13 mouse cellular contexts compared by ENCODE assay signal in the genomic region with DNA sequence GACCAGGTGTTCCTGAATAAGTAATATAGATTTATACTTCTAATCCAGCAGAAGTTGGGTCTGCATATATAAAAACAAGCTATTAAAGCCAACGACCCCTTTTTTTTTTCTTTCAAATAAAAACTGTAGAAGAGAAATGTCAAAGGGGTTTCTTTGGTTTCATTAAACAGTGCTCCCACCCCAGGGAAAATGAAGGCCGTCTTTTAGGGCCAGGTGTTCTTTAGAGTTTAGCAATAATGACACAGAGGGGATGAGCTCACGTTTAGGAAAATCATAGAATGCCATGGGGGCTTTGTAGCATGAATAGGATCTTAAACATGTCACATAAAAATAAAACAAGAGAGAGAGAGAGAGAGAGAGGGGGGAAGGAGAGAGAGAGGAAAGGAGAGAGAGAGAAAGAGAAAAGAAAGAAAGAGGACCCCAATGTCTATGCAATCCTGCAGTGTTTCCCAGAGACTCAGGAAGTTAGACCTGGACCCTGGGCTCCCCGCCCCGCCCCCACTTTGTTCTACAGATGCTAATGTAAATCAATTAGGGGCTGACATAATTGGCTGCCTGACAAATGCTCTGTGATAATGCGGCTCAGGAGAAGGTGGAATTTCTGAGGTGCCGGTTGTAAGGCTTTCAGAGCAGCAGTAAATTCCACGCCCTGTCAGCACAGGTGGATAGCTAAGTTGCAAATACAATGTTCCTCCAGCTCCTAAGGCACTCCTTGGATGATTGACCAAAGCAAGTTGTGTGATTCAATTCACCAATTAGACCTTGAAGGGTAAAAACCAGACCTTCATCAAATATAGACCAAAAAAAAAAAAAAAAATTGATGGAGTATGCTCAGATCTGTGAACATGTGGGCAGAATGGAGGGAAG.
DNase-seq lines count a peak whose midpoint lies in the region; ATAC-seq and TF ChIP-seq lines count a peak whose summit lies in the region.
"Had no signal": no experiment of that assay in that cellular context is flagged by ENCODE, and none has a peak within 500 bp of the region (broad histone marks: within the 10 kb centered on the region; RNA-seq: fewer than 3 reads in every experiment).

No protein-coding gene starts in this region.

- H3K4me1 ChIP-seq in forebrain, embryonic 10.5 days: peaks cover 21% of the 10 kb centered on the region
- H3K4me1 ChIP-seq in forebrain, postnatal 0 days (ENCODE audit: insufficient read depth): no peaks in the 10 kb centered on the region
- peaks cover 23% of the 10 kb centered on the region for H3K4me1 ChIP-seq in forebrain, embryonic 13.5 days
- H3K4me1 ChIP-seq in limb, embryonic 15.5 days: peaks cover 14% of the 10 kb centered on the region
- H3K4me1 ChIP-seq: heart, embryonic 10.5 days; liver, embryonic 15.5 days had no signal

- TF ChIP-seq CTCF in forebrain, postnatal 0 days (IDR thresholded peaks at IDR 0.05; ENCODE audit: low read depth): no peak

- no peak overlapping the region for H3K4me2 ChIP-seq in forebrain, postnatal 0 days (ENCODE audit: low read depth)
- peak overlapping the region; percentile 34 for H3K4me2 ChIP-seq in forebrain, embryonic 13.5 days
- H3K4me2 ChIP-seq in limb, embryonic 15.5 days: no peak overlapping the region
- H3K4me2 ChIP-seq: liver, embryonic 15.5 days had no signal

- 34% methylated on average over 8 of the region's 8 CpGs for WGBS in forebrain, embryonic 10.5 days
- 22% methylated on average over 8 of the region's 8 CpGs for WGBS in forebrain, postnatal 0 days
- 24% methylated on average over 8 of the region's 8 CpGs for WGBS in forebrain, embryonic 13.5 days
- 7% methylated on average over 8 of the region's 8 CpGs for whole genome bisulfite sequencing in limb, embryonic 15.5 days

- no peaks in the 10 kb centered on the region for H3K36me3 ChIP-seq in forebrain, embryonic 10.5 days (replicated peaks)
- no peaks in the 10 kb centered on the region for H3K36me3 ChIP-seq in forebrain, postnatal 0 days (ENCODE audit: insufficient read depth)
- H3K36me3 ChIP-seq in forebrain, embryonic 13.5 days (ENCODE audit: poor library complexity, severe bottlenecking): no peaks in the 10 kb centered on the region
- H3K36me3 ChIP-seq in limb, embryonic 15.5 days: no peaks in the 10 kb centered on the region
- H3K36me3 ChIP-seq: heart, embryonic 10.5 days; liver, embryonic 15.5 days had no signal

- H3K9me3 ChIP-seq in forebrain, embryonic 10.5 days: no peaks in the 10 kb centered on the region
- H3K9me3 ChIP-seq in forebrain, postnatal 0 days (ENCODE audit: low read length): no peaks in the 10 kb centered on the region
- H3K9me3 ChIP-seq in forebrain, embryonic 13.5 days (replicated peaks): no peaks in the 10 kb centered on the region
- H3K9me3 ChIP-seq in limb, embryonic 15.5 days: no peaks in the 10 kb centered on the region
- H3K9me3 ChIP-seq: heart, embryonic 10.5 days; liver, embryonic 15.5 days had no signal

- H3K9ac ChIP-seq in forebrain, postnatal 0 days: no peak overlapping the region
- H3K9ac ChIP-seq in forebrain, embryonic 13.5 days: no peak overlapping the region
- H3K9ac ChIP-seq in limb, embryonic 15.5 days: no peak overlapping the region
- H3K9ac ChIP-seq: liver, embryonic 15.5 days had no signal

- DNase-seq in forebrain, embryonic 10.5 days (ENCODE audit: extremely low spot score, low spot score): peak; percentile 39
- DNase-seq in forebrain, postnatal 0 days: no peak
- DNase-seq in kidney, postnatal 4 days: peak; percentile 31 to 57
- DNase-seq in kidney, adult 9 months: no peak
- no peak for DNase-seq in adipocyte (ENCODE audit: low spot score)
- DNase-seq in urinary bladder, postnatal 4 days (ENCODE audit: low spot score in 2 of 2): no peak
- DNase-seq: cerebellum, adult 2 months; thymus, postnatal 4 days had no signal

- H3K27ac ChIP-seq in forebrain, embryonic 10.5 days: peak overlapping the region; percentile 53; the same call in 1 of the 2 replicates
- no peak overlapping the region for H3K27ac ChIP-seq in forebrain, postnatal 0 days (ENCODE audit: low read depth, low read length)
- H3K27ac ChIP-seq in forebrain, embryonic 13.5 days: no peak overlapping the region
- peak overlapping the region; percentile 80 for H3K27ac ChIP-seq in limb, embryonic 15.5 days
- H3K27ac ChIP-seq: heart, embryonic 10.5 days; liver, embryonic 15.5 days; macrophage had no signal

- no peak for ATAC-seq in forebrain, postnatal 0 days
- peak; percentile 82 for ATAC-seq in forebrain, embryonic 13.5 days
- ATAC-seq in limb, embryonic 15.5 days (ENCODE audit: insufficient number of reproducible peaks, low FRiP score, low TSS enrichment, low read depth): no peak

- H3K4me3 ChIP-seq in forebrain, embryonic 10.5 days: no peak overlapping the region
- H3K4me3 ChIP-seq in forebrain, postnatal 0 days (ENCODE audit: low read depth, low read length): no peak overlapping the region
- no peak overlapping the region for H3K4me3 ChIP-seq in forebrain, embryonic 13.5 days
- no peak overlapping the region for H3K4me3 ChIP-seq in limb, embryonic 15.5 days
- H3K4me3 ChIP-seq: heart, embryonic 10.5 days; liver, embryonic 15.5 days had no signal

- H3K27me3 ChIP-seq in forebrain, embryonic 10.5 days (ENCODE audit: poor library complexity, severe bottlenecking): no peaks in the 10 kb centered on the region
- no peaks in the 10 kb centered on the region for H3K27me3 ChIP-seq in forebrain, postnatal 0 days (ENCODE audit: insufficient read depth, low read length)
- no peaks in the 10 kb centered on the region for H3K27me3 ChIP-seq in forebrain, embryonic 13.5 days
- no peaks in the 10 kb centered on the region for H3K27me3 ChIP-seq in limb, embryonic 15.5 days
- H3K27me3 ChIP-seq: liver, embryonic 15.5 days had no signal

Comparison
In these comparisons a context has a peak if more than half of its experiments do, and no peak if none do; other contexts are left out.
1. DNase-seq: peak in forebrain, embryonic 10.5 days (single experiment) and kidney, postnatal 4 days (2 of 2); none in forebrain, postnatal 0 days (single experiment), kidney, adult 9 months (single experiment), adipocyte (single experiment) and urinary bladder, postnatal 4 days (0 of 2).
2. H3K27ac ChIP-seq: peak in forebrain, embryonic 10.5 days (single experiment) and limb, embryonic 15.5 days (single experiment); none in forebrain, postnatal 0 days (single experiment) and forebrain, embryonic 13.5 days (single experiment).